Mouse (Mus musculus): ENCODE measurements around the gene Rsph10b. TPM values are rescaled to one million over a fixed set of nuclear protein-coding genes. Genes with fewer than 3 reads are reported as not detected.
A peak's percentile ranks its signal among the peaks of the same experiment; 100 is the strongest.
"Not testable (repeated sequence)": the region's sequence is repeated elsewhere in the genome, so short reads cannot be mapped to it uniquely, and the experiment has no call there.

The Rsph10b gene
- polyA plus RNA-seq, 2 experiments from 2014 or later, result not detected

DNA sequence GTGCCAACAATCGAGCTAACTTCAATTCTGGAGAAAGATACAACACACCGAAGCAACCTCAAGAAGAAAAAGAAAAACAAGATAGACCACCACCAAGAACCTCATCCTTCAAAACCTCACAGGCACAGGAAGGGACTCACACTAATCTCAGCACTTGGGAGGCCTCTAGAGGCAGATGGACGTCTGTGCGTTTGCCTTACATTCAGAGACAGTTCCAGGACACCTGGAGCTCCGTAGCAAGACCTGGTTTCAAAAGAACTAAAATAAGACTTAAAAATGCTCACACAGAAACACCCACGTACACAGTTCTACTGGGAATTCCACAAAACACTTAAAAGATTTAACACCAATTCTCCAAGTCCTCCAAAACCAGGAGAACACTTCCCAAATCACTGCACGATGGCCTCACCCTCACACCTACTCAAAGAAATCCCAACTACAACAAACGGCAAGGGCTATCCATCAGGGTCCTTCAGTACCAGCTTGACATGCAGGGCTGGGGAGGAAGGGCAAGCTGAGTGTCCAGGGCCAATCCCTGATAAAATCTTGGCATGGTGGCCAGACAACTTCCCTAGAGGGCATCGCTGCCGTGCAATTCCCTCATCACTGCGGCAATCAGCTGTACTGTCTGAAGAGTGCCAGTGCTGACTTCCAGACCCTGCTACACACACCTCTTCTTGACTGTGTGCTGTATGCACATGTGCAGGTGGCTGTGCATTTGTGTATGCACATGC, 62.0 kb downstream of the Rsph10b start:
- no peak for ATAC-seq

- ATAC-seq, result no peak
These were observed 66.6 kb downstream of the Rsph10b start for GRCm38 (mm10) chr5:143999409-143999808.

GRCm38 (mm10) chr5:144002461-144003192, 69.8 kb downstream of the Rsph10b start:
- no peak for ATAC-seq

DNA sequence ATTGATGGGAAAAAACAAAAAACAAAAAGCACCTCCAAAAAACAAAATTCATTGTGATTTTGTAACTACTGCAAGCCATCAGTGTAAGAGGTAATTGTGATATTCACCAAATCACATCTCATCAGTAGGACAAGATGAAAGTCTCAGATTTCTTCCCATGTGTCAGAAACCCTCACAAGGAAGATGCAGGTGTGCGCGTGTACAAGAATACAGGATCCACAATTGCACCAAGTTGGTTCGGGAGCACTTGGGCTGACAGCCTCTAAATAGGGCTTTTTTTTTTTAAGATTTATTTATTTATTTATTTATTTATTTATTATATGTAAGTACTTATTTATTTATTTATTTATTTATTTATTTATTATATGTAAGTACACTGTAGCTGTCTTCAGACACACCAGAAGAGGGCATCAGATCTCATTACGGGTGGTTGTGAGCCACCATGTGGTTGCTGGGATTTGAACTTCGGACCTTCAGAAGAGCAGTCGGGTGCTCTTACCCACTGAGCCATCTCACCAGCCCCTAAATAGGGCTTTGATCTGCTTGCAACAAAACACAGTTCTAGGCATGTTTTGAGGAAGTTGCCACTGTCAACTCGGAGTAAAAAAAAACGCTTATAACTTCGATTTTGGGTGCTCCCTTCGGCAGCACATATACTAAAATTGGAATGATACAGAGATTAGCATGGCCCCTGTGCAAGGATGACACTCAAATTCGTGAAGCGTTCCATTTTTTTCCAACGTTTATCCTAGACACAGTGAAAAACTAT, 80.7 kb downstream of the Rsph10b start:
- ATAC-seq, result not testable (repeated sequence)

- peak; percentile 99 for ATAC-seq
These were observed 81.9 kb downstream of the Rsph10b start, which contains the start of gene Ccz1 for GRCm38 (mm10) chr5:144014551-144015311. Gene Ccz1, minus strand, starts transcription at chr5:144014877.

DNA sequence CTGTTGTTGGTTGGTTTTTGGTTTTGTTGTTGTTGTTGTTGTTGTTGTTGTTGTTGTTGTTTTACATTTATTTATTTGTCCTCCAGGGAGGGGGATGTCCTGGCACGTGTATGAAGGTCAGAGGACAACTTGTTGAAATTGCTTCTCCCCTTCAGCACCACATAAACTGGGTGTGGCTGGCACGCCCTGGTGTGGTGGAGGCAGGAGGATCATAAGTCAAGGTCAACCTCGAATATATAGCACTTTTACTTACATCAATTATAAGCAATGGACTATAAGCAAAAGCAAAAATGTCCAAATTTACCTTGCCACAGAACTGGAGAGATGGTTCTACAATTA, 82.4 kb downstream of the Rsph10b start:
- no peak for ATAC-seq

DNA sequence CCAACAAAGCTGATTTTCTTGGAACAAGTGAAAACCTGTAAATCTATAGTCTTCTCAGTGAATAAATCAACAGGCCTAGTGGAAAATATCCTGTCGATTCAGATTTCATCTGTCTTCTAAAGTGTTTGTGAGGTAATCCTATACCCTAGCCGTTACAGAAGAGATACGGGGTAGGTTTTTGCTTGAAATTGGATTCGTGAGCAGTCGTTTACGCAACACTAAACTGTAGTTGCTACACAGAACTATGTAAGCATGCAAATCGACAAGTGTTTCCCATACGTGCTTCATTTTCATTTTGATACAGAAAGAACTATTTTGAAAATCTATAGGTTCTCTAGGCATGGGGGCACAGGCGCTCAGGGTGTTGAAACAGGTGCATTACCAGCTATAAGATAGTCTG, 83.0 kb downstream of the Rsph10b start:
- no peak for ATAC-seq

DNA sequence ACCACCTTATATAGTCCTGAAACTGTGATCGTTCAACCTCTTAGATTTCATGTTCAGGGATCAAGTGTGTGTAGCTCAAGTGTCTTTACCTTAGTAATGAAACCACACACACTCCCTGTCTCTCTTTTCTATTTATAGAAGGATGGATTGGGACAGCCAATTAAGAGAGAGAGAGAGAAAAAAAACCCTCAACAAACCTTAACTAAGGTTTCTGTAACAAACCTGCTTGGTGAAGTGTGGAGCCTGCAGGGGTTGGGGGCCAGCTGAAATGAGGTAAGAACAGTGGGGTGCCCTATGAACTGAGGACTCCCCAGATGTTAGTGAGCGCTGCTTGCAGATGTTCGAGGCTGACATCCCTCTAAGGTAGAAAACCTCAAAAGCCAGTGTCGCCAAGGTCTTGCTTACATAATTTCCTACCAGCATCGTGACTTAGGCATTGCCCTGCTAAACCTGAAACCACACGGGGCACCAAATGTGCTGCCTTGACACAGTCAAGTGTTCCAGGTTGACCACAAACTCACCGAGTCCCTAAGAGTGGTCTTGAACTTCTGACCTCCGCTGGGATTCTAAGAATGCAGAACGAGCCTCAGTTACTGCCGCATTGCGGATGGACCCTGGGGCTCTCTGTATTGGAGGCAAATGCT, 93.9 kb downstream of the Rsph10b start, which contains the start of gene Ocm:
Gene Ocm, minus strand, starts transcription at position 51 of the 644 bp plus-strand sequence.
- no peak for ATAC-seq

DNA sequence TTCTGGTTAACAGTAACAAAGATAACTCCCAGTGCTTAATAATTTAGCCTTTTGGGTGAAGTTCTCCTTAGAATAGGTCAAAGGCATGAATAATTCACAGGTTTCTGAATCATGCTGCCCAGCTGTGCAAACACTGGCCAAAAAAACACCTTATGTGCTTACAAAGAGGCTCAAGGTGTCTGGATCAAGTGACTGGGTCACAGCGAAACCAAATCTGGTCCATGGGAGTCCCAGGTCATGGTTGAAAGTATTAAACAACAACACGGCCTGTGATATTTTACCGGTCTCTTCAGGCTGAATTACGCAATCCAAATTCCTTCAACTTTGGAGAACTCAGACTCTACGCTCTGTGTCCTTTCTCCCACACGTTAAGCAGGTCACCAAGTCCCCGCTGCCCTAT, 99.7 kb downstream of the Rsph10b start:
- ATAC-seq, result no peak

- no peak for ATAC-seq
These were observed 101.7 kb downstream of the Rsph10b start for GRCm38 (mm10) chr5:144034567-144034966.

Other genes starting within 250 kb of the Rsph10b start
- gene Usp42, start 200.8 kb upstream of the Rsph10b start, polyA plus RNA-seq (2017; shearing (Covaris generic)), result 1 to 10 TPM; 8.3 to 9.3 TPM
- gene Eif2ak1, start 115.2 kb upstream of the Rsph10b start, polyA plus RNA-seq (2017; shearing (Covaris generic)), result 10 to 100 TPM; 22.4 to 23.5 TPM
- under 1 TPM in 1 of 2 experiments, not detected in 1; 0.69 TPM for gene Ankrd61, start 35.4 kb upstream of the Rsph10b start, polyA plus RNA-seq (2017; shearing (Covaris generic))
- 10 to 100 TPM; 32.3 to 54.2 TPM for gene Aimp2, start 23.2 kb upstream of the Rsph10b start, polyA plus RNA-seq (2017; shearing (Covaris generic))
- 10 to 100 TPM; 37.0 to 39.8 TPM for gene Pms2, start 23.1 kb upstream of the Rsph10b start, polyA plus RNA-seq (2017; shearing (Covaris generic))
- 1 to 10 TPM in 1 of 2 experiments, not detected in 1; 2.7 TPM for gene Gm42421, start 4.9 kb upstream of the Rsph10b start, polyA plus RNA-seq (2017; shearing (Covaris generic))
- 10 to 100 TPM; 37.5 to 38.6 TPM for gene Ccz1, start 81.8 kb downstream of the Rsph10b start, polyA plus RNA-seq (2017; shearing (Covaris generic))
- gene Ocm, start 93.6 kb downstream of the Rsph10b start, polyA plus RNA-seq (2017; shearing (Covaris generic)), result not detected
- 1 to 10 TPM; 3.7 to 4.3 TPM for gene Lmtk2, start 167.4 kb downstream of the Rsph10b start, polyA plus RNA-seq (2017; shearing (Covaris generic))